Mouse (Mus musculus) erythroblast, embryonic 14.5 days (primary cell): ENCODE results near the gene Abca1.

Experiments
- GATA1 ChIP-seq: IDR thresholded peaks from 2 replicates; pipeline ENCODE4 v1.6.1; 2012; ENCODE audit warnings: low read length, inconsistent platforms, mixed read lengths
- TAL1 ChIP-seq: IDR thresholded peaks from 3 replicates; pipeline ENCODE4 v1.6.1; 2012; ENCODE audit warnings: low read length, inconsistent platforms, mixed read lengths

DNA sequence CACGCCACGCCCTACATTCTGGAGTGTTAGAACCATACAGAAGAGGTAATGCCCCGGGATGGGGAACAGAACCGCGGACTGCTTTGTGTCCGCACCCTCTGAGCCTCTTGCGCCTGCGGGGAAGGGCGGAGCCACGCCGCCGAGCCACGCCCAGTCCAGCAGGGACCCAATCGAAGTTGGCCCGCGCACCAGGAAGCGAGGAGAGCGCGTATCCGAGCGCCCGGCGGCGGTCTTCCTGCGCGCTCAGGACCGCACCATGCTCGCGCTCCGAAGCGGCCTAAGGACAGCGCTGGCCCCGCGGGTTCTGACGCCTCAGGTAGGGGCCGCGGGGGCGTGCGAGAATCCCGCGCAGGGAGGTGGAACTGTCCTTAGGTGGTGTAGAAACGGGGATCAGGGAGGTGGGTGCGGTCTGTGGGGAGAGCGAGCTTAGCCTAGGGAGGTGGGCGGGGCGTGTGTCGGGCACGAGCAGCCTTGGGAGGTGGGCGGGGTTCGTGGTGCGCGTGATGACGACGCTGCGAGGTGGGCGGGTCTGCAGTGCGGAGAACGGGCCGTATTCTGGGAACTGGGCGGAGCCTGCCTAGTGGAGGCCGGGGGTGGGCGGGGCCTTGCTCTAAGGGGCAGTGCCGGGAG is 147.8 kb downstream of the Abca1 start, which contains the start of gene Nipsnap3b:
- TF ChIP-seq GATA1: no peak
- no peak for TF ChIP-seq TAL1
